Mouse (Mus musculus) ES-Bruce4 (cell line): Measurements from ENCODE around the gene Gm438.

Experiments
- CTCF ChIP-seq: IDR thresholded peaks from one replicate; pipeline ENCODE4 v1.8.1; 2011; ENCODE audit warnings: low read depth, low read length
- EP300 ChIP-seq: IDR thresholded peaks from 2 replicates; pipeline ENCODE4 v1.6.1; 2011; ENCODE audit warnings: low read depth, low read length; ENCODE audit not compliant: insufficient read depth
- POLR2A ChIP-seq: IDR thresholded peaks from one replicate; pipeline ENCODE4 v1.8.1; 2011; ENCODE audit warnings: low read length; ENCODE audit not compliant: insufficient read depth

GRCm38 (mm10) chr4:144803633-144804032 is 17.2 kb upstream of the Gm438 start:
- no peak for TF ChIP-seq POLR2A
- no peak for TF ChIP-seq CTCF
- TF ChIP-seq EP300 = 0 out of 2 replicates have a peak, but pooled peaks have one; percentile 14
